Mouse (Mus musculus) ES-E14 (cell line): Measurements from ENCODE around the gene Pmpca.

ENCODE experiments used
- HCFC1 ChIP-seq: IDR thresholded peaks from 2 replicates; pipeline ENCODE4 v1.6.1; 2012; ENCODE audit warnings: low read length, inconsistent platforms, borderline replicate concordance; ENCODE audit not compliant: insufficient read depth
- ZC3H11A ChIP-seq: IDR thresholded peaks from 2 replicates; pipeline ENCODE4 v1.6.1; 2012; ENCODE audit warnings: low read depth, mild to moderate bottlenecking, inconsistent platforms, low read length, borderline replicate concordance

DNA sequence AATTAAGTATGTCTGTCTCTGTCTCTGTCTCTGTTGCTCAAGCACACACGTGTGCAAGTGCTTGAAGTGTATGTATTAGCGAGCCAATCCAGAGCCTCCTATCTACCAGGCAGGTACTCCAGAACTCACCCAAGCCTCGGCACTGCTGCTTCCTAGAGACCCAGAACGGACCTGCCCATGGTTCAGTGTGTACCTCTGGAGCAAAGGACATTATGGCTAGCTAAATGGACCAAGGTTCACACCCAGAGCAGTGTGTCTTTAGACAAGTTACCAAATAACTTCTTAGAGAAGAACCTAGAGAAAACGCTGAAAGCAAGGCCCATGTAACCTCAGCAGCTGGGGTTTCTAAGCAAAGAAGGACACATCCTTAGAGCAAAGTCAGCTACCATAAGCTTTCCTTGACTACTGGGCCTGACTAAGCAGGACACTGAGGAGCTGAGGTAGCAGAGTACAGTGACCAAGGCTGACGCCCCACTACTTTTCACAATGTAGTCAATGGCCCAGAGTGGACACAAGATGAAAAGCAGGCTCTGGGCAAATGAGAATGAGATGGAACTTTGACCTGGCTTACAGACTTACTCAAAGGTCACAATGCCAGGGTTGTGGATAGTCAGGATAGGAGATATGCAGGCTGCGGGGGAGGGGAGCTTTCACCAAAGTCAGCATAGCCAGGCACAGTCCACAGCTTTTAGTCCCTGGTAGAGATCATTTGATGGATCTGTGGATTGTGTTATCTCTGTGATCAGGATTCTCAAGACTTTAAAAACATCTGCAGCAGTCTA, 45.8 kb downstream of the Pmpca start:
- no peak for TF ChIP-seq ZC3H11A
- no peak for TF ChIP-seq HCFC1
